Mouse (Mus musculus) C2C12 (cell line): Measurements from ENCODE around the gene Gm45711. TPM values are rescaled to one million over a fixed set of nuclear protein-coding genes. Genes with fewer than 3 reads are reported as not detected.
"Not testable (repeated sequence)": the region's sequence is repeated elsewhere in the genome, so short reads cannot be mapped to it uniquely, and the experiment has no call there.

Source experiments
- H3K27me3 ChIP-seq: one replicate; pipeline ENCODE4 v1.6.1; 2011; ENCODE audit not compliant: control insufficient read depth, insufficient read depth, insufficient read length
- H3K36me3 ChIP-seq: one replicate; pipeline ENCODE4 v1.6.1; 2011; ENCODE audit not compliant: control insufficient read depth, insufficient read depth
- H3K4me3 ChIP-seq: one replicate; pipeline ENCODE4 v1.5.1; 2011; ENCODE audit warnings: mild to moderate bottlenecking, control low read depth; ENCODE audit not compliant: poor library complexity, insufficient read depth, severe bottlenecking
- H3K79me2 ChIP-seq: one replicate; pipeline ENCODE4 v1.6.1; 2011; ENCODE audit not compliant: control insufficient read depth, insufficient read depth
- H3K79me3 ChIP-seq: one replicate; pipeline ENCODE4 v1.6.1; 2011; ENCODE audit warnings: low read depth, control low read depth
- H3ac ChIP-seq: one replicate; pipeline ENCODE3; 2011; ENCODE audit warnings: low read depth; ENCODE audit not compliant: control insufficient read depth, insufficient read length
- CEBPB ChIP-seq: IDR thresholded peaks from one replicate; pipeline ENCODE4 v1.6.1; 2011; ENCODE audit warnings: low read depth, mild to moderate bottlenecking, control low read depth, moderate library complexity
- CTCF ChIP-seq: IDR thresholded peaks from one replicate; pipeline ENCODE4 v1.5.1; 2011; ENCODE audit not compliant: control insufficient read depth, insufficient read depth, insufficient read length
- FOSL1 ChIP-seq: IDR thresholded peaks from one replicate; pipeline ENCODE4 v1.8.0; 2011; ENCODE audit warnings: mild to moderate bottlenecking, low read length; ENCODE audit not compliant: poor library complexity, insufficient read depth, severe bottlenecking
- MAX ChIP-seq: IDR thresholded peaks from one replicate; pipeline ENCODE4 v1.6.1; 2011; ENCODE audit warnings: mild to moderate bottlenecking, control low read depth
- MYOD1 ChIP-seq: IDR thresholded peaks from one replicate; pipeline ENCODE4 v1.6.1; 2011; ENCODE audit warnings: low read depth; ENCODE audit not compliant: control insufficient read depth, insufficient read length
- MYOG ChIP-seq: IDR thresholded peaks from one replicate; pipeline ENCODE4 v1.6.1; 2011; ENCODE audit not compliant: control insufficient read depth, insufficient read length; ENCODE audit errors: extremely low read depth
- USF1 ChIP-seq: IDR thresholded peaks from one replicate; pipeline ENCODE4 v1.6.1; 2011; ENCODE audit warnings: low read depth, mild to moderate bottlenecking, control low read depth, moderate library complexity
- long read RNA-seq, 2 experiments: library from polyadenylated mRNA; unstranded; transcript quantifications; one replicate each; pipeline ENCODE4 v2.0.0; 2019 to 2020
- polyA plus RNA-seq: library from polyadenylated mRNA; unstranded; fragments of >200 nt; fragmentation: generic; extraction: Trizol; gene quantifications from one replicate; pipeline ENCODE4 v1.2.1, GENCODE M21; 2012; ENCODE audit warnings: missing spikeins

Gene Gm45711
- not detected for polyA plus RNA-seq
- long read RNA-seq, experiment 1 = 0 reads
- long read RNA-seq, experiment 2 = 0 reads

- H3K36me3 ChIP-seq, H3K79me3 ChIP-seq, H3K4me3 ChIP-seq, H3K79me2 ChIP-seq, H3ac ChIP-seq: not testable (repeated sequence)
- H3K27me3 ChIP-seq = peaks cover 17% of the 10 kb centered on the region
Observed at GRCm38 (mm10) chr8:104309441-104310155, at the start of gene Gm45711, which contains the start of gene Cmtm1. Gene Gm45711, minus strand, starts transcription at chr8:104310081. Gene Cmtm1, minus strand, starts transcription at chr8:104310145.

- Histone ChIP-seq H3K79me2 (no peaks in the 10 kb centered on the region), H3ac (no peak overlapping the region), H3K4me3 (no peak overlapping the region), H3K27me3 (no peaks in the 10 kb centered on the region), H3K79me3 (no peaks in the 10 kb centered on the region), H3K36me3 (peaks cover 6% of the 10 kb centered on the region)
- TF ChIP-seq MYOG (no peak), CTCF (no peak), MYOD1 (no peak), MAX (no peak), USF1 (no peak), CEBPB (no peak), FOSL1 (no peak)
Observed at GRCm38 (mm10) chr8:104358637-104359036, 48.8 kb upstream of the Gm45711 start.

- Histone ChIP-seq H3K27me3 (no peaks in the 10 kb centered on the region), H3K79me2 (no peaks in the 10 kb centered on the region), H3K36me3 (peaks cover 6% of the 10 kb centered on the region), H3K4me3 (no peak overlapping the region), H3ac (no peak overlapping the region), H3K79me3 (no peaks in the 10 kb centered on the region)
- TF ChIP-seq FOSL1 (no peak), CEBPB (no peak), MAX (no peak), USF1 (no peak), CTCF (no peak), MYOG (no peak), MYOD1 (no peak)
Observed at GRCm38 (mm10) chr8:104354504-104354903, 44.6 kb upstream of the Gm45711 start.

- Histone ChIP-seq H3K36me3 (peaks cover 13% of the 10 kb centered on the region), H3K79me3 (no peaks in the 10 kb centered on the region), H3K4me3 (no peak overlapping the region), H3K79me2 (no peaks in the 10 kb centered on the region), H3K27me3 (no peaks in the 10 kb centered on the region), H3ac (no peak overlapping the region)
- TF ChIP-seq MYOD1 (no peak), MAX (no peak), USF1 (no peak)
Observed at GRCm38 (mm10) chr8:104353186-104353585, 43.3 kb upstream of the Gm45711 start.

- Histone ChIP-seq H3K36me3 (peaks cover 41% of the 10 kb centered on the region), H3K27me3 (no peaks in the 10 kb centered on the region), H3K79me3 (no peaks in the 10 kb centered on the region), H3K79me2 (no peaks in the 10 kb centered on the region), H3K4me3 (no peak overlapping the region), H3ac (no peak overlapping the region)
- TF ChIP-seq FOSL1 = no peak
- TF ChIP-seq MYOD1 = no peak
- no peak for TF ChIP-seq MAX
Observed at GRCm38 (mm10) chr8:104350047-104350446, 40.2 kb upstream of the Gm45711 start.

GRCm38 (mm10) chr8:104348971-104349370 is 39.1 kb upstream of the Gm45711 start:
- H3K79me2 ChIP-seq = no peaks in the 10 kb centered on the region
- no peak overlapping the region for H3K4me3 ChIP-seq
- H3K79me3 ChIP-seq = no peaks in the 10 kb centered on the region
- H3ac ChIP-seq = no peak overlapping the region
- peaks cover 48% of the 10 kb centered on the region for H3K36me3 ChIP-seq
- TF ChIP-seq MYOD1 = no peak
- TF ChIP-seq MAX = no peak
- TF ChIP-seq FOSL1 = no peak
- TF ChIP-seq CEBPB = no peak
- no peak for TF ChIP-seq USF1
- H3K27me3 ChIP-seq = no peaks in the 10 kb centered on the region
